Mouse (Mus musculus): ENCODE measurements around the gene Gpr88.

The Gpr88 gene

GRCm38 (mm10) chr3:116253077-116253531 is at the start of gene Gpr88:
Gene Gpr88, minus strand, starts transcription at chr3:116253503.
- DNase-seq: peak; percentile 60 to 65

DNA sequence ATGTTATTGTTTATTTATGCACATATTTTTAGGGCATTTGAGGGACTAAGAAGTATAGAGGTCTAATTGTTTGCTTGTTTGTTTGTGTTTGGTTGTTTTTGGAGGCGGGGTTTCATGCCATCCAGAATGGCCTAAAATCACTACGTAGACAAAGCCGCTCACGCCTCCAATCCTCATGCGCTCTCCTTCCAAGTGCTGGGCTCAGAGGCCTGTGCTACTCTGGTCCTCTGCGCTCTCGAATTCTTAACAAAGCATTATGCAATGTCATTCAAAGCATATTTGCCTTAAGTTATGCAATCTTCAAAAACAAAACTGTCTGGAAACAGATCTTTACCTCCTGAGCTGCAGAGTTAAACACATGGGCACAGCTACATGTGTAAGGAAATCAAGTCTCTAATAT is 49.3 kb upstream of the Gpr88 start:
- peak; percentile 61 to 65 for DNase-seq

GRCm38 (mm10) chr3:116301754-116302153 is 48.5 kb upstream of the Gpr88 start:
- DNase-seq: peak in 1 of 2 experiments; percentile 24

- peak in 1 of 2 experiments; percentile 37 for DNase-seq
Measured at GRCm38 (mm10) chr3:116298727-116299126, 45.4 kb upstream of the Gpr88 start.

DNA sequence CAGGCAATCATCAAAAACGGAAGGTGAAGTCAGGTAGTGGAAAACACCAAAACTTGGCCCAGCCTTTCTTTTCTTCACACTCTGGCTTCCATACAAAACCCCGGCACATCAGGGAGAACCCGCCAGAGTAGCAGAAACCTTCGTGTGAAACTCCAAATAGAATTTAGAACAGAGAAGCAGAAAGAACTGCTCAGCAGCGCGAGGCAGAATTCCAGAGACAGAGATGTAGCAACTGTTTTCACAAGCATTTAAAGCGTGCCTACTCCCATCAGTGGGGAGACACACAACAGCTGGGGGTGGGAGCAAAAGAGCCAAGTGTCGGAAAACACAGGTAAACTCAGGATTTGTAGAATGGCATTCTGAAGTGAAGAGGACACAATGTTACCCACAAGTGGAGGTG is 44.7 kb upstream of the Gpr88 start:
- peak in 1 of 2 experiments; percentile 17 for DNase-seq

DNA sequence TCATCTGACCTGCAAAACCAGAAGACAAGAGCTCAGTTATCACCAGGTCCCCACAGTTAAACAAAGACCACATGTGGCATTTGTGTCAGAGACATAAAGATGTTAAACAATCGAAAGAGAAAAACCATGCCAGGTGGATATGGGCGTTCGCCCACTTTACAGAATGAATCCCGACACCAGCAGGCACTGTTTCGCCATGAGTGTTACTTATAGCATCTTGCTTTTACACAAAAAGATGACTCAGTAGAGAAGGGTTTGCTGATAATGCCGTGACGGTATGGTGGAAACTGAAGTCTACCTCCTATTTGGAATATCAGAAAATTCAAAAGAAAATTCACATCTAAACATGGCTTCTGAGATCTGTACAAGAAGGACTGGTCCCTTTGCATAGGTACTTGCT is 43.9 kb upstream of the Gpr88 start:
- DNase-seq: no peak

DNA sequence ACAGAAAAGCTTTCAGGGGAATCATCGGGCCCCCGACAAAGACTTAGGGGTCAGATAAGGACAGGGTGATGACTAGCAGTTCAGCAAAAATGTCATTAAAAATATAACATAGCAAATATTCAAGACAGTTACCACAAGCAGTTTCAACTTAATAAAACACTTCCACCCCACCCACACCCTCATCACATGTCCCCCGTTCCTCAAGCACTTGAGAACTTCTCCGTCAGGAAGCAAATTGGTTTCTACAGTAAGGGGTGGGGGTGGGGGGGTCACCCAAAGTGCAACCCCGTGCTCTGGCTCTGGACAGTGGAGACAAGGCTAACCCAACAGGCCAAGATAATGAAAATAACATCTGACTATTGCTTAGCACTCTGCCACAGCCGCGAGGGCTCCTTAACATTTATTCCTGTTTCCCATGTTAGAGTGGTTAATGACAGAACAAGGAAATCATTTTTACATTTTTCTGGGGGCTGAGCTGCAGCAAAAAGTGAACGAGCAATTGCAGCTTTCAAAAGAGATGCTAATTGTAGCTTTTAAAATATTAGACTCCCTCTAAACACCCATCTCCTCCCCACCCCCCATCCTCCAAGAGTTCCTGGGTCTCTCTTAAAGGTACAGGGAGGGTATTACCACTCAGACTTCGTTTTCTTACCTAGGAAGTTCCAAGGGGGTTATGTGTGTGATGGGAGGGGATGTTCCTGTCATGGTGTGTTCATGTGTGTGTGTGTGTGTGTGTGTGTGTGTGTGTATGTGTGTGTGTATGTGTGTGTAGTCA is 36.9 kb upstream of the Gpr88 start:
- no peak for DNase-seq

- DNase-seq: no peak
Measured at GRCm38 (mm10) chr3:116288833-116289232, 35.5 kb upstream of the Gpr88 start.

- DNase-seq: no peak
Measured at GRCm38 (mm10) chr3:116284735-116285134, 31.4 kb upstream of the Gpr88 start.

DNA sequence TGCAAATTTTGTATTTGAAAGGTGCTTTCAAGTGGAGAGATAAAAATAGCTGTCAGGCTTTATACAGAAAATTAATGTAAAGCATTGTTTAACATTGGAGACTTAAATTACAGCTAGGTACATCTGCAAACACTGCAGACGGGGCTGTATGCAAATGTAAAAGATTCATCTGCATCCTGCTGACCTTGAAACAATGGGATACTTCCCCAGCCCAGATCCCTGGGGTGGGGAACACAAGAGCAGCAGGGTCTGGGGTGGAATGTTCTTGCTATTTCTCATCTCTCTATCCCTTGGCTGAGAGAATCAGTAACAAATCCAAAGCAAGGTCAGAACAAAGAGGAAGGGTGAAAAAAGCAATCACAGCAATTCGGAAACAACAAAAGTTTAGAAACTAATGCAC is 30.7 kb upstream of the Gpr88 start:
- no peak for DNase-seq

DNA sequence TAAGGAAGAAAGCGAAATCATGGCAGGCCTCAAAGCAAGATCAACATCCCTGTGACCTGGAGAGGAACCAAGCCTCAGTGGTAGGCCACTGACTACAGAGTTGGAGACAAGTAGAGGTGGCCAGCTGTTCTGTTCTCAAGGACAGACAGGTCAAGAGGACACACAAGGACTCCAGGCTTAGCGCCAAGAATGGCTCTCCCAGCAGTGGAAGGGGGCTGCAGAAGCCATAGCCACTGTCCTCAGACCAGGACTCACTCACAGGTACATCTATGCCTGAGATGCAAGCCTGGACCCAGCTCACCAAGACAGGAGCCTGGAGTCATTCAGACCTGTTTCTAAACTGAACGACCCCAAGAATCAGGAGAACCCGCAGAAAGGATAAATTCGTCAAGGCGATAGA is 28.4 kb upstream of the Gpr88 start:
- DNase-seq: no peak

GRCm38 (mm10) chr3:116277146-116277545 is 23.8 kb upstream of the Gpr88 start:
- DNase-seq: no peak

- DNase-seq: no peak
Measured at GRCm38 (mm10) chr3:116271679-116272078, 18.4 kb upstream of the Gpr88 start.

DNA sequence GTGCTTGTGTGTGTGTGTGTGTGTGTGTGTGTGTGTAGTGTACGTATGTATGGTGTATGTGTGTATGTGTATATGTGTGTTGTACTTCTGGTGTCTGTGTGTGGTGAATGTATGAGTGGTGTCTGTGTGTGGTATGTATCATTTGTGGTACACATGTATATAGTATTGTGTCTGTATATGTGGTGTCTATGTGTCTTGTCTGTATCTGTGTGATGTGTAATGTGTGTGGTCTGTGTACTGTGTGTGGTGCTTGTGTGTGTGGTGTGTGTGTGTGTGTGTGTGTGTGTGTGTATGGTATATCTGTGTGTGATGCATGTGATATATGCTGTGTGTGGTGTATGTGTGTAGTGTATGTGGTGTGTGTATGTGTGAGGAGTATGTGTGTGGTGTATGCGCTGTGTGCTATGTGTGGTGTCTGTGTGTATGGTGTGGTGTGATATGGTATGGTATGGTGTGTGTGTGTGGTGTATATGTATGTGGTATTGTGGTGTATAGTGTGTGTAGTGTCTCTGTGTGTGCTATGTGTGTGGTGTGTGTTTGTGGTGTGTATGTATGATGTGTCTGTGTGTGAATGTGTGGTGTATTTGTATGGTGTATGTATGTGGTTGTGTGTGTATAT is 13.8 kb upstream of the Gpr88 start:
- no peak for DNase-seq

GRCm38 (mm10) chr3:116266360-116266759 is 13.1 kb upstream of the Gpr88 start:
- no peak for DNase-seq

- peak in 1 of 2 experiments; percentile 18 for DNase-seq
Measured at GRCm38 (mm10) chr3:116263977-116264376, 10.7 kb upstream of the Gpr88 start.

DNA sequence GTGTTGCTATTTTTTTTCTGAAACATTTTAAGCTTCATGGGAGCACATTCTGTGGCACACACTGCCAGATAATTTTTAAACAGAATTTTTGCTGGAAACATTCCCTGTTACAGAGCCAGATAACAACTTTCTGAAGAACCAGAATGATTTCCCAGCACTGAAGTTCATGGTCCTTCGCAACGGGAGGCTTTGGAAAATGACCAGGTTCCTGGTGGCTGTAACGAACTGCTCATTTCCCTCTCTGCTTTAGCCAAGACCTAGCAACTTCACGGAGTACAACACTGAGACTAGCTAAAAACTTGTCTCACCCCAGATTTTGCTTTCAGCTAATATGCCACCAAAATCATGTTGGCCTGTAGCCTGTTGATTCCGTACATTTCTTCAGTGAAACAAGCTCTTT is 9.8 kb upstream of the Gpr88 start:
- peak; percentile 22 to 50 for DNase-seq

GRCm38 (mm10) chr3:116256104-116256503 is 2.8 kb upstream of the Gpr88 start:
- no peak for DNase-seq

GRCm38 (mm10) chr3:116252255-116253040 is 855 bp downstream of the Gpr88 start:
- peak; percentile 14 to 19 for DNase-seq

GRCm38 (mm10) chr3:116251481-116252254 is 1.6 kb downstream of the Gpr88 start:
- DNase-seq: peak; percentile 27 to 28

DNA sequence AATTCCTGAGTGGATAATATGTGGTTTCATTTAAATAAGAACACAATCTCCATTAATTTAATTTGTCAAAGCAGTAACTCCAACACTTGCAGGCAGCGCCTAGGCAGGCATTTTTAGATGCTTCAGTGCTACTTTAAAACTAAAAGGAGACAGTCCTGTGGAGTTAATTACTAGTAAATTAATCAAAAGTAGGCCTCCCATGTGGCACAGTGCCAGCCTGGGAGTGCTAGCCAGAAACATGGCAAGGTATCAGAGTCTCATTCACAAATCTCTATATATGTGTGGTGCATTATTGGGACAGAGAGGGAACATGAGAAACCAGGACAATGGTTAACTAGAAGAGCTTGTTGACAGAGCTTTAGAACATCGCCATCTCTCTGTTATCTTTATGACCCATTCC is 4.3 kb downstream of the Gpr88 start:
- DNase-seq: no peak

DNA sequence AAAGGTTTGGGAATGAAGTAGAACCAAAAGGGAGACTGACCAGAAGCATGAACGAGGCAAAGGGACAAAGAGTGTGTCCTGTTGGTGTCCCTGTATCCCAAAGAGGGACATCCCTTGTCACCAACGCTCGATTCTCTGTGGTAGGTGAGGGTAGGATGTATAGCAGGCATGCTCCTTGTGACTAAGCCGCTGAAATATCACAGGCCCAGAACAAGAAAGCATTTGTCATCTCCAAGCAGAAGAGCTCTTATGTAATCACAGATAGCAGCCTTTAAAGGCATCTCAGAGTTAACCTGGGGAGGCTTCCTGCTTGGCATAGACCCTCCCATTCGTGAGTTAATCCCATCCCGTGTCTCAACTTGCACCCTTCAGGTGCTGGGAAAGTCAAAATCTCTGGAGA is 8.8 kb downstream of the Gpr88 start:
- DNase-seq: no peak

- no peak for DNase-seq
Measured at GRCm38 (mm10) chr3:116242685-116243084, 10.6 kb downstream of the Gpr88 start.

Data from lung, adult 18-20 months (tissue).